Mouse (Mus musculus): ENCODE data around the gene Tmem164. TPM values are rescaled to one million over a fixed set of nuclear protein-coding genes. Genes with fewer than 3 reads are reported as not detected.

Gene Tmem164
- polyA plus RNA-seq, 1 experiment from 2014 or later = 39.6 TPM

DNA sequence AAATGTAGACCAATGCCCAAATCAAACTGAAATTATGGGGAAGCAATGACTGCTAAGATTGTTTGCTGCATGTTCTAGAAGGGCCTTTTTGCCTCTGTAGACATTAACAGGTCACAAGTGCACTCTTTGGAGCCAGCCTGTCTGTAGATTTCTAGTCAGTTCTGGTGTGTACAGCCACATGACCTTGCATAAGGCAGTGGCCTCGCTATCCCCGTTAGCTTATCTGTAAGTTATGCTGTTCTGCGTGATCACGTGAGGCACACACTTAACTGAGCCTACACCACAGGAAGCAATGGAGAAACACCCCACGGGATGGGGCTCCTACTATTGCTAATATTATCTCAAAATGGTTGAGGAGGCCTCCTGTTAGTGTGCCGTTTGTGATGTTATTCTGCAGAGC lies 97.4 kb downstream of the Tmem164 start:
- no peak overlapping the region for H3K4me3 ChIP-seq (ENCODE audit: low read depth, low read length)
- H3K4me2 ChIP-seq (ENCODE audit: low read depth) = no peak overlapping the region
- WGBS = 84% methylated on average over 6 of the region's 6 CpGs
- no peak overlapping the region for H3K27ac ChIP-seq (ENCODE audit: low read depth, low read length)
- no peak overlapping the region for H3K9ac ChIP-seq (ENCODE audit: low read length)
- DNase-seq (ENCODE audit: low spot score) (no peak), ATAC-seq (ENCODE audit: insufficient read depth, low FRiP score, low TSS enrichment) (no peak)
- no peaks in the 10 kb centered on the region for H3K9me3 ChIP-seq (ENCODE audit: control insufficient read depth, low read length)
- no peaks in the 10 kb centered on the region for H3K4me1 ChIP-seq (ENCODE audit: control insufficient read depth, insufficient read depth, low read length)
- H3K27me3 ChIP-seq (ENCODE audit: control insufficient read depth, insufficient read depth, low read length) = no peaks in the 10 kb centered on the region
- H3K36me3 ChIP-seq (ENCODE audit: control insufficient read depth, insufficient read depth, low read length) = no peaks in the 10 kb centered on the region

DNA sequence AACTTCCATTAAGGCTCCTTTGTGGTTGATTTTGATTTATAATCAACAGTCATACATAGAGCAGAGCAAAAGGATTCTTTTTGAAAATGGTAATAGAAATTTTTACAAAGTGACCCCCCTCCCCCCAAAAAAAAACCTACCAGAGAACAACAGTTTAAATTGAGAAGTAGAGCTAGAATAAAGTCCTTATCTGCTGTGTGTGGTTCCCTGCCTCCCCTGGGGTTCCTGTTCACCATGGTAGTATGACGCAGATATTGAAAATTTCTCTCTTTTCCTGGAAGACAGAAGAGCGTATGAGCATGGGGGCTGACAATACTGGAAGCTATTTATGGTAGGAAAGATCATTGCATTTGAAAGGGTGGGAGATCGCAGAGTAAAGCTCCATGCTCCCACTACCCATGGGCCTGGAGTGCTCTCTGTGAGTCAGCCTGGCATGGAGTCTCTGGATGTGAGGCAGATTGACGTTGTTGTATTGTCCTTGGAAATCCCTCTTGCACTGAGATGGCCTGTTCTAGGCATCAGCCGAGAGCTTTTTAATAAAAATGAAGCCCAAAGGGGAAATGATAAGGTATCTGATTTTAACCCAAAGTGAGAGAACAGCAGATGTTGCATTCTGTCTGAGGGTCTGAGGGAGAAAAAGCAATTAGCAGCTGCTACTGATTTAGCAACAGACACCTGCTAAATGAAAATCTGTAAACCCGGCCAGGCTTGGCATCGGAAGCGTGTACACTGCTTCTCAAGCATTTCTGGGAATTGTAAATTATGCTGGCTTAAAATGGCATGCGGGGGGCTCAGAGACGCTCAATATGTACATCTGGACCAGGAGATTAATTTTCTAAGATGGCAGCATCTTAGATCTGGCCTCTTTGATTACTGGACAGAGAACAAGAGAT lies 105.2 kb downstream of the Tmem164 start:
- H3K27ac ChIP-seq (ENCODE audit: low read depth, low read length) = no peak overlapping the region

DNA sequence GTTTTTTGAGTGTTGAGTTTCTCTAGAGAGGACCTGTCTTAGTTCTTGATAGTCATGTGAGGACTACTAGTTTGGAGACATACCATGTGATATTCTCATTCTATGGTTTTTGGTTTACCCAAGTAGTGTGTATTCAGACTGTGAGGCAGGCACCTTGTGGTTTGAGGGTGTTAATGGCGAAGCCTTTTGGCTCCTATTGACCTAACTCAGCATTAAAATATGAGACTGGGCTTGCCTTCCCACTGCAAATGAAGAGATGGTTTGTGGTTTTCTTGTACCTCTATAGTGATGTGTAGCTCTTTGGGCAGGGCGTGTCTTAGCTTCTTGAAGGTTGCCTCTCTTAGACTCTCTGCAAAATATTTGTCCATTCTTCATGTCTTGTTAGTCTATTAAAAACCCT lies 111.0 kb downstream of the Tmem164 start:
- H3K4me3 ChIP-seq (ENCODE audit: low read depth, low read length) = no peak overlapping the region
- no peak overlapping the region for H3K27ac ChIP-seq (ENCODE audit: low read depth, low read length)
- ATAC-seq (ENCODE audit: insufficient read depth, low FRiP score, low TSS enrichment) (no peak), DNase-seq (ENCODE audit: low spot score) (no peak)
- no peak overlapping the region for H3K9ac ChIP-seq (ENCODE audit: low read length)
- no peaks in the 10 kb centered on the region for H3K27me3 ChIP-seq (ENCODE audit: control insufficient read depth, insufficient read depth, low read length)
- no peaks in the 10 kb centered on the region for H3K9me3 ChIP-seq (ENCODE audit: control insufficient read depth, low read length)
- WGBS = 93% methylated on average over 2 of the region's 2 CpGs
- H3K4me2 ChIP-seq (ENCODE audit: low read depth) = no peak overlapping the region
- H3K36me3 ChIP-seq (ENCODE audit: control insufficient read depth, insufficient read depth, low read length) = no peaks in the 10 kb centered on the region
- no peaks in the 10 kb centered on the region for H3K4me1 ChIP-seq (ENCODE audit: control insufficient read depth, insufficient read depth, low read length)

More for the DNA sequence above, 105.2 kb downstream of the Tmem164 start:
- Histone ChIP-seq H3K4me2 (ENCODE audit: low read depth) (no peak overlapping the region), H3K9me3 (ENCODE audit: control insufficient read depth, low read length) (no peaks in the 10 kb centered on the region), H3K4me3 (ENCODE audit: low read depth, low read length) (no peak overlapping the region), H3K36me3 (ENCODE audit: control insufficient read depth, insufficient read depth, low read length) (no peaks in the 10 kb centered on the region), H3K4me1 (ENCODE audit: control insufficient read depth, insufficient read depth, low read length) (no peaks in the 10 kb centered on the region), H3K9ac (ENCODE audit: low read length) (no peak overlapping the region), H3K27me3 (ENCODE audit: control insufficient read depth, insufficient read depth, low read length) (0 out of 2 replicates have a peak, but pooled peaks cover 2% of the 10 kb centered on the region)
- ATAC-seq (ENCODE audit: insufficient read depth, low FRiP score, low TSS enrichment) (no peak), DNase-seq (ENCODE audit: low spot score) (no peak)
- WGBS = 91% methylated on average over 10 of the region's 10 CpGs

DNA sequence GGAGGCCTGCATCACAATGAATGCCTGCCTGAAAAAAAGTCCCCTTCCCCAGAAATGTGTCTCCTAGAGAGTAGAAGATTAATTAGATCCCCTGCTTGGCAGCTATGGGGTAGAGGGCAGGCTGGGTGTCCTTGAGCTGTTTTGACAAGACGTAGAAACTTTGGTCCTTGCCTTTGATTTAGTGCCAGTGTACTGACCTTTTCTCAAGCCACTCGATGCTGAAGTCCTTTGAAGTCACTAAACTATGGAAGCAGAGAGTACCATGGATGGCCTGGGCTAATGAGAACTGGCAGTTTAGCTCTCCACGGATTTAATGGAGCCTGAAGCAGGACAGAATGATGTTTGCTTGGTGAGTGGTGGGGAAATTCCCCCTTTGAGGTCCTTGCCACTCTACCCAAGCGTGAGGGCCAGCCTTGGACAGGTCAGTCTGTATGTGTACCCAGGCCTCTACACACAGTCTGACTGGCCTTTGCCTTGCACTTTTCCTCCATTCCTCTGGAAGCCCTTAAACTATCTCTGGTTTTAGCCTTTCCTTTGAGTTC lies 112.9 kb downstream of the Tmem164 start:
- Histone ChIP-seq H3K9ac (ENCODE audit: low read length) (no peak overlapping the region), H3K9me3 (ENCODE audit: control insufficient read depth, low read length) (no peaks in the 10 kb centered on the region), H3K4me1 (ENCODE audit: control insufficient read depth, insufficient read depth, low read length) (no peaks in the 10 kb centered on the region), H3K4me3 (ENCODE audit: low read depth, low read length) (no peak overlapping the region), H3K36me3 (ENCODE audit: control insufficient read depth, insufficient read depth, low read length) (no peaks in the 10 kb centered on the region), H3K27me3 (ENCODE audit: control insufficient read depth, insufficient read depth, low read length) (no peaks in the 10 kb centered on the region), H3K4me2 (ENCODE audit: low read depth) (no peak overlapping the region), H3K27ac (ENCODE audit: low read depth, low read length) (no peak overlapping the region)
- ATAC-seq (ENCODE audit: insufficient read depth, low FRiP score, low TSS enrichment) (no peak), DNase-seq (ENCODE audit: low spot score) (no peak)
- WGBS = 45% methylated on average over 4 of the region's 4 CpGs

DNA sequence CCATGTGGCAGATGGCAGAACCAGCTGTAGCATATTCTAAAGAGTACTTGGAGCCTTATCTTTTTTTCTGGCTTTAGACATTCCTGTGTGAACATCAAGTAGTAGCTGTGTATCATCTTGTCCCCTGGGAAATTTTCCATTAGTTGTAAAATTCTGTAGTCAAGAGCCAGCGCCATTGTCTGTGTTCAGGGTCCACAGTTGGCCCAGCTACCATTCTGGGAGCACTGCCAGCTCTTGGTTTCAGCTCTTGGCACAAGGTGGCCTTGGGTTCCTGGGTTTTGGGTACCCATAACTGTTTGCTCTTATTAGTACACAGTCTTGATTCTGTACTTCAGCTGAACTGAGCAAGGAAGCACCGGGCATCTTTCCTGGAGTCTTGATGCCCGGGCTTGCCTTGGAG lies 123.4 kb downstream of the Tmem164 start:
- Histone ChIP-seq H3K27ac (ENCODE audit: low read depth, low read length) (no peak overlapping the region), H3K4me1 (ENCODE audit: control insufficient read depth, insufficient read depth, low read length) (no peaks in the 10 kb centered on the region), H3K4me2 (ENCODE audit: low read depth) (no peak overlapping the region), H3K9ac (ENCODE audit: low read length) (no peak overlapping the region), H3K9me3 (ENCODE audit: control insufficient read depth, low read length) (no peaks in the 10 kb centered on the region), H3K36me3 (ENCODE audit: control insufficient read depth, insufficient read depth, low read length) (no peaks in the 10 kb centered on the region), H3K27me3 (ENCODE audit: control insufficient read depth, insufficient read depth, low read length) (no peaks in the 10 kb centered on the region), H3K4me3 (ENCODE audit: low read depth, low read length) (no peak overlapping the region)
- ATAC-seq (ENCODE audit: insufficient read depth, low FRiP score, low TSS enrichment) = no peak
- WGBS = 95% methylated on average over 3 of the region's 3 CpGs
- no peak for DNase-seq (ENCODE audit: low spot score)

DNA sequence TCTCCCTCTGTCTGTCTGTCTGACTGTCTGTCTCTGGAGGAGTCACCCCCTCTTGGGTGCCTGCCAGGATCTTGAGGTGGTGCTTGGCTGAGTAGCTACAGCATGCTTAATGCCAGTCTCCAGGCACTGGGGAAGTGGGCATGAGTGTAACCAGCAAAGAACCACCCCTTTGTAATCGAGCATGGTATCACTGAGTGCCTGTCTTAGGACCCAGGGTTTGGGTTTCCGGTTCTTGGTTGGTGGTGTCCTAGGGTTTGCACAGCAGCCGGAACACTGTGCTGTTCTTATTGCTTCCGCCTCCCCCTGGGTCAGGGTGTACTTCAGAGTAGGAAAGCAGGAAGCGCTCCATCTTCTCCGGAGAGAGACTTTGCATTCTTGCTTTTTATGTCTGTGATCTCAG lies 124.9 kb downstream of the Tmem164 start:
- H3K36me3 ChIP-seq (ENCODE audit: control insufficient read depth, insufficient read depth, low read length) = no peaks in the 10 kb centered on the region
- no peak overlapping the region for H3K9ac ChIP-seq (ENCODE audit: low read length)
- ATAC-seq (ENCODE audit: insufficient read depth, low FRiP score, low TSS enrichment) (no peak), DNase-seq (ENCODE audit: low spot score) (no peak)
- no peaks in the 10 kb centered on the region for H3K9me3 ChIP-seq (ENCODE audit: control insufficient read depth, low read length)
- H3K4me3 ChIP-seq (ENCODE audit: low read depth, low read length) = no peak overlapping the region
- no peak overlapping the region for H3K4me2 ChIP-seq (ENCODE audit: low read depth)
- 77% methylated on average over 6 of the region's 6 CpGs for WGBS
- H3K27me3 ChIP-seq (ENCODE audit: control insufficient read depth, insufficient read depth, low read length) = no peaks in the 10 kb centered on the region
- no peak overlapping the region for H3K27ac ChIP-seq (ENCODE audit: low read depth, low read length)
- H3K4me1 ChIP-seq (ENCODE audit: control insufficient read depth, insufficient read depth, low read length) = no peaks in the 10 kb centered on the region

DNA sequence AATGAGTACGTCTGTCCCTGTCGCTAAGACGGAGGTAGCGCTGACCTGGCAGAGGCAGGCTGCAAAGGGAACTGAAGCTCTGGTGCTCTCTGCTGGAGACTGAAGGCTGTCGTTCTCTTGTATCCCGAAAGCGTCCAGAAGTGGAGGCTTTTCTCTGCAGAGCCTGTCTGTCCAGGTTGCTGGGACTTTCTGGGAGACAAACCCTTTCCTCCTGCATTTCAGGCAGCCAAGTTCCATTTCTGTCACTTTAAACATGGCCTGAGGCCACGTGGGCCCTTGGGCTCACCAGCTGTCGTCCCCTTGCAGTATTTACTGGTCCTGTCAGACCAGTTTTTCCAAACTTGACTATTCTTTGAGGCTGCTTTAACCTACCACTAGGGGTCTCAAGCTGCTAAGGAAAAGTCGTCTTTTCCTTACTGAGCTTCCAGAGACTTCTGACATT lies 125.4 kb downstream of the Tmem164 start:
- Histone ChIP-seq H3K4me2 (ENCODE audit: low read depth) (no peak overlapping the region), H3K9me3 (ENCODE audit: control insufficient read depth, low read length) (no peaks in the 10 kb centered on the region), H3K27me3 (ENCODE audit: control insufficient read depth, insufficient read depth, low read length) (no peaks in the 10 kb centered on the region), H3K4me1 (ENCODE audit: control insufficient read depth, insufficient read depth, low read length) (no peaks in the 10 kb centered on the region), H3K4me3 (ENCODE audit: low read depth, low read length) (no peak overlapping the region), H3K27ac (ENCODE audit: low read depth, low read length) (no peak overlapping the region), H3K36me3 (ENCODE audit: control insufficient read depth, insufficient read depth, low read length) (no peaks in the 10 kb centered on the region), H3K9ac (ENCODE audit: low read length) (no peak overlapping the region)
- 54% methylated on average over 10 of the region's 10 CpGs for WGBS
- ATAC-seq (ENCODE audit: insufficient read depth, low FRiP score, low TSS enrichment) = no peak
- DNase-seq (ENCODE audit: low spot score) = no peak

DNA sequence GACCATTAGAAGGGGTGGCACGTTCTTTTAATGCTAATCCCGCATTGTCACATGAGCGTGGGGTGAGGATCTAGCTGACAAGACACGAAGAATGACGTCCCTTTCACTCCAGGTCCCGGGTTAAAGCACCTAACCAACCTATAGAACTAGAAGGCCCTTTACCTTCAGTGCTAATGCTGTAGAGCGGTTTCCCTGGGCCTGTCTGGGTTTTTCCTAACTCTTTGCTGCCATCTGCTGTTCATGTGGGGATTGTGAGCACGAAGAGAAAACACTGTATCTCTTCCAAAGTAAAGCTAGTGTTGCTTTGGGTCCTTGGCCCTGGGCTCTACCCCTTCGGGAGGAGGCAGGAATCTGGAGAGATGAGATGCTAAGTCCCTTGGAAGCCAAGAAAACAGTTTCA lies 127.2 kb downstream of the Tmem164 start:
- ATAC-seq (ENCODE audit: insufficient read depth, low FRiP score, low TSS enrichment) (no peak), DNase-seq (ENCODE audit: low spot score) (peak; percentile 43)
- Histone ChIP-seq H3K9me3 (ENCODE audit: control insufficient read depth, low read length) (no peaks in the 10 kb centered on the region), H3K27ac (ENCODE audit: low read depth, low read length) (no peak overlapping the region), H3K36me3 (ENCODE audit: control insufficient read depth, insufficient read depth, low read length) (no peaks in the 10 kb centered on the region), H3K27me3 (ENCODE audit: control insufficient read depth, insufficient read depth, low read length) (no peaks in the 10 kb centered on the region), H3K4me3 (ENCODE audit: low read depth, low read length) (no peak overlapping the region), H3K4me2 (ENCODE audit: low read depth) (no peak overlapping the region), H3K9ac (ENCODE audit: low read length) (no peak overlapping the region), H3K4me1 (ENCODE audit: control insufficient read depth, insufficient read depth, low read length) (no peaks in the 10 kb centered on the region)
- 44% methylated on average over 9 of the region's 9 CpGs for WGBS

DNA sequence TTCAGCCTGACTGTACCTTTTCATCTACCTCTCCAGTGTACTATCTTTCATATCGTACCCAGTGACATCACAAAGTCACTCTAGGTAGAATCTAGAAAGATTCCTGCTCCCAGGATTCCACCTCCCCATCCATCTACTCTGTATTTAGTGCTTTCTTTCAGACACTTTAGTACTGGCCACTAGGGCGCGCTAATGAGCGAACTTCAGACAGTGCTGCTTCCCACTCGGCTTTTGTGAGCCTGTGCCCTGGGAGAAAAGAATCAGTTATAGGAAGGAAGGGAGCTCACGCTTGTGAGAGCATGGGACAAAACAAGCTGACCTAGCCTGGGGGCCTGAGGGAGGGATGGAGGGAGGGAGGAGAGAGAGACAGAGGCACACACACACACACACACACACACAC lies 131.9 kb downstream of the Tmem164 start:
- no peak overlapping the region for H3K9ac ChIP-seq (ENCODE audit: low read length)
- 21% methylated on average over 6 of the region's 6 CpGs for WGBS
- no peaks in the 10 kb centered on the region for H3K9me3 ChIP-seq (ENCODE audit: control insufficient read depth, low read length)
- peak; percentile 55 for DNase-seq (ENCODE audit: low spot score)
- no peak overlapping the region for H3K4me2 ChIP-seq (ENCODE audit: low read depth)
- H3K4me1 ChIP-seq (ENCODE audit: control insufficient read depth, insufficient read depth, low read length) = no peaks in the 10 kb centered on the region
- ATAC-seq (ENCODE audit: insufficient read depth, low FRiP score, low TSS enrichment) = no peak
- no peak overlapping the region for H3K4me3 ChIP-seq (ENCODE audit: low read depth, low read length)
- no peak overlapping the region for H3K27ac ChIP-seq (ENCODE audit: low read depth, low read length)
- H3K27me3 ChIP-seq (ENCODE audit: control insufficient read depth, insufficient read depth, low read length) = no peaks in the 10 kb centered on the region
- H3K36me3 ChIP-seq (ENCODE audit: control insufficient read depth, insufficient read depth, low read length) = no peaks in the 10 kb centered on the region
